Mouse (Mus musculus) erythroblast, embryonic 14.5 days (primary cell): ENCODE data around the gene Trhr2.
A peak's percentile ranks its signal among the peaks of the same experiment; 100 is the strongest.

ENCODE experiments used
- GATA1 ChIP-seq: IDR thresholded peaks from 2 replicates; pipeline ENCODE4 v1.6.1; 2012; ENCODE audit warnings: low read length, inconsistent platforms, mixed read lengths
- TAL1 ChIP-seq: IDR thresholded peaks from 3 replicates; pipeline ENCODE4 v1.6.1; 2012; ENCODE audit warnings: low read length, inconsistent platforms, mixed read lengths

DNA sequence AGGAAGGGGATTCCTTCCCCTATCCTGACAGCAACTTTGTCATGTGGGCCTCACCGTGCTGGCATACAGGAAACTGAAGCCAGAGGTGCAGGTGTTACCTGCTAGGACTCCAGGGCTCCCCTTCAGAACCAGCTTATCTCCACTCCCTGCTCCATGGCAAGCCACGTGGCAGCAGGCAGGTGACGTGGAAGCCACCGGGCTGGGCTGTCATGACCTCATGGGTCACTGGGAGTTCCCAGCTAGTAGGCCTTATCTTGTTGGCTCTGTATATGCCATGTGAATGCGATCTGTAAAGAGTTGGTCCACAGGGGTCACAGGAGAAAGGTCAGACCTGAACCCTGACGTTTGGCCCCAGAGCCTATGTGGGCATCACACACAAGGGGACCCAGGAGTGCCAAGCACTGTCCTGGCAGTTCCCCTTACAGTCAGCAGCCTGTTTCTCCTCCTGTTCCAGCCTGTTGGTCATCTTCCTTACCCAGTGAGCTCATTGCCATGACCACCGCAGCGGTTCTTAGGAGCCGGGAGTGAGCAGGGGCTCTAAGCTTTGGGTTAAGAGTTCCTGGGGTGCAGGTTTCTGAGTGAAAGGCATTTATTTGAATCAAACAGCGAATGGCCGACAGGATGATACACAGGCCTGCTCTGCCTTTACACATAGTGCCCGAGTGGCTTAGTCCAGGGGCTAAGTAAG is 30.0 kb downstream of the Trhr2 start:
- TF ChIP-seq TAL1 (no peak), GATA1 (peak; percentile 83)
